Mouse (Mus musculus) kidney, postnatal 0 days (tissue): ENCODE data around the gene Tcf21. TPM values are rescaled to one million over a fixed set of nuclear protein-coding genes. Genes with fewer than 3 reads are reported as not detected.

Source experiments
- ATAC-seq: fragments of 200-750 bp; cut with Nextera tagmentation; replicated peaks from 2 replicates; pipeline ENCODE4 v1.8.0; 2017; ENCODE audit warnings: low read depth, moderate number of reproducible peaks, moderate TSS enrichment, moderate library complexity; ENCODE audit not compliant: low FRiP score
- DNase-seq: peaks from one replicate; pipeline ENCODE4 v3.0.0-alpha.2; 2016; ENCODE audit warnings: low spot score
- H3K27ac ChIP-seq: fragments of 300-500 bp; sonication (generic); 2 replicates; pipeline ENCODE4 v1.5.1; 2014; ENCODE audit warnings: mild to moderate bottlenecking
- H3K27me3 ChIP-seq: fragments of 300-500 bp; sonication (generic); 2 replicates; pipeline ENCODE4 v1.6.1; 2014; ENCODE audit warnings: low read length, mixed read lengths; ENCODE audit not compliant: insufficient read depth
- H3K36me3 ChIP-seq: fragments of 300-500 bp; sonication (generic); 2 replicates; pipeline ENCODE4 v1.6.1; 2014; ENCODE audit warnings: low read length, mixed read lengths; ENCODE audit not compliant: insufficient read depth
- H3K4me1 ChIP-seq: fragments of 300-500 bp; sonication (generic); replicated peaks from 2 replicates; pipeline ENCODE4 v1.6.1; 2014; ENCODE audit warnings: antibody characterized with exemption, low read length, mixed read lengths; ENCODE audit not compliant: insufficient read depth
- H3K4me2 ChIP-seq: fragments of 300-500 bp; sonication (generic); 2 replicates; pipeline ENCODE4 v1.6.1; 2014; ENCODE audit warnings: mild to moderate bottlenecking, low read length, moderate library complexity, mixed read lengths
- H3K4me3 ChIP-seq: fragments of 300-500 bp; sonication (generic); replicated peaks from 2 replicates; pipeline ENCODE4 v1.5.1; 2014; ENCODE audit warnings: low read depth, low read length
- H3K9ac ChIP-seq: fragments of 300-500 bp; sonication (generic); 2 replicates; pipeline ENCODE4 v1.6.1; 2014; ENCODE audit warnings: low read depth, low read length
- H3K9me3 ChIP-seq: fragments of 300-500 bp; sonication (generic); replicated peaks from 2 replicates; pipeline ENCODE4 v1.6.1; 2016; ENCODE audit warnings: low read length, inconsistent platforms, mixed read lengths
- CTCF ChIP-seq: IDR thresholded peaks from 2 replicates; pipeline ENCODE4 v1.5.1; 2016; ENCODE audit warnings: antibody characterized with exemption, low read depth, mild to moderate bottlenecking, moderate library complexity
- WGBS: fragments of 180-500 bp; shearing (Covaris S2); extraction: QIAGEN DNeasy Blood & Tissue Kit; methylation state at CpG from one replicate; pipeline ENCODE4 v1.1.7; 2014; 5-methylcytosine and 5-hydroxymethylcytosine counted together
- polyA plus RNA-seq: library from polyadenylated mRNA; unstranded; fragments of >200 nt; fragmentation: Nextera tagmentation; extraction: Ambion mirVana; gene quantifications from 2 replicates; pipeline ENCODE4 v1.2.1, GENCODE M21; 2015

Gene Tcf21
- polyA plus RNA-seq, 1 experiment from 2014 or later = 413 TPM

- H3K27me3 ChIP-seq = no peaks in the 10 kb centered on the region
- no peaks in the 10 kb centered on the region for H3K9me3 ChIP-seq
- peak overlapping the region; percentile 46; the same call in 1 of the 2 replicates for H3K9ac ChIP-seq
- peak overlapping the region; percentile 58 for H3K4me2 ChIP-seq
- 2% methylated on average over 18 of the region's 18 CpGs for WGBS
- H3K4me1 ChIP-seq = peaks cover 6% of the 10 kb centered on the region; the same call in 1 of the 2 replicates
- DNase-seq = peak; percentile 90
- peak; percentile 50 for ATAC-seq
- peak overlapping the region; percentile 20 for H3K4me3 ChIP-seq
- no peak for TF ChIP-seq CTCF
- no peaks in the 10 kb centered on the region for H3K36me3 ChIP-seq
- H3K27ac ChIP-seq = peak overlapping the region; percentile 70; the same call in 1 of the 2 replicates
Measured at GRCm38 (mm10) chr10:22813317-22813960, 6.5 kb downstream of the Tcf21 start.

- no peak overlapping the region for H3K4me3 ChIP-seq
Measured at GRCm38 (mm10) chr10:22811921-22812320, 8.1 kb downstream of the Tcf21 start.

GRCm38 (mm10) chr10:22782684-22783083 lies 37.3 kb downstream of the Tcf21 start:
- no peak overlapping the region for H3K27ac ChIP-seq
- DNase-seq = peak; percentile 18
- no peak overlapping the region for H3K4me3 ChIP-seq
- no peak for ATAC-seq
- no peak overlapping the region for H3K9ac ChIP-seq
- no peaks in the 10 kb centered on the region for H3K9me3 ChIP-seq
- no peaks in the 10 kb centered on the region for H3K4me1 ChIP-seq
- TF ChIP-seq CTCF = peak; percentile 66
- H3K4me2 ChIP-seq = no peak overlapping the region
- WGBS = 41% methylated on average over 3 of the region's 3 CpGs
- no peaks in the 10 kb centered on the region for H3K27me3 ChIP-seq
- H3K36me3 ChIP-seq = no peaks in the 10 kb centered on the region

More at GRCm38 (mm10) chr10:22811921-22812320, 8.1 kb downstream of the Tcf21 start:
- Histone ChIP-seq H3K9me3 (no peaks in the 10 kb centered on the region), H3K27me3 (no peaks in the 10 kb centered on the region), H3K9ac (no peak overlapping the region), H3K36me3 (no peaks in the 10 kb centered on the region), H3K4me2 (peak overlapping the region; percentile 18; the same call in 1 of the 2 replicates), H3K4me1 (peaks cover 6% of the 10 kb centered on the region; the same call in 1 of the 2 replicates), H3K27ac (no peak overlapping the region)
- WGBS = 26% methylated on average over 12 of the region's 12 CpGs
- TF ChIP-seq CTCF = no peak
- ATAC-seq (no peak), DNase-seq (peak; percentile 11)

GRCm38 (mm10) chr10:22781466-22781865 lies 38.5 kb downstream of the Tcf21 start:
- Histone ChIP-seq H3K9me3 (no peaks in the 10 kb centered on the region), H3K27ac (no peak overlapping the region), H3K9ac (no peak overlapping the region), H3K4me1 (no peaks in the 10 kb centered on the region), H3K36me3 (no peaks in the 10 kb centered on the region), H3K4me3 (no peak overlapping the region), H3K4me2 (no peak overlapping the region), H3K27me3 (no peaks in the 10 kb centered on the region)
- DNase-seq (peak; percentile 51), ATAC-seq (no peak)
- WGBS = 42% methylated on average over 4 of the region's 4 CpGs
- TF ChIP-seq CTCF = peak; percentile 70

GRCm38 (mm10) chr10:22777939-22778338 lies 42.0 kb downstream of the Tcf21 start:
- no peak overlapping the region for H3K9ac ChIP-seq
- no peaks in the 10 kb centered on the region for H3K4me1 ChIP-seq
- H3K27me3 ChIP-seq = no peaks in the 10 kb centered on the region
- DNase-seq (peak; percentile 92), ATAC-seq (peak; percentile 65; the same call in 1 of the 2 replicates)
- H3K36me3 ChIP-seq = no peaks in the 10 kb centered on the region
- WGBS = 13% methylated on average over 5 of the region's 5 CpGs
- H3K4me2 ChIP-seq = no peak overlapping the region
- H3K4me3 ChIP-seq = no peak overlapping the region
- H3K27ac ChIP-seq = peak overlapping the region; percentile 40; the same call in 1 of the 2 replicates
- TF ChIP-seq CTCF = peak; percentile 82
- H3K9me3 ChIP-seq = no peaks in the 10 kb centered on the region

GRCm38 (mm10) chr10:22776007-22776698 lies 43.8 kb downstream of the Tcf21 start:
- Histone ChIP-seq H3K9ac (no peak overlapping the region), H3K4me2 (no peak overlapping the region), H3K4me3 (no peak overlapping the region), H3K27me3 (no peaks in the 10 kb centered on the region), H3K9me3 (no peaks in the 10 kb centered on the region), H3K27ac (no peak overlapping the region), H3K4me1 (no peaks in the 10 kb centered on the region), H3K36me3 (no peaks in the 10 kb centered on the region)
- WGBS = 8% methylated on average over 7 of the region's 7 CpGs
- DNase-seq (peak; percentile 67), ATAC-seq (no peak)
- TF ChIP-seq CTCF = peak; percentile 77
